Mouse (Mus musculus) urinary bladder, postnatal 25 days (tissue): ENCODE data around the gene Stx4a.
"Not testable (repeated sequence)": the region's sequence is repeated elsewhere in the genome, so short reads cannot be mapped to it uniquely, and the experiment has no call there.

Source experiments
- DNase-seq: peaks from one replicate; pipeline ENCODE4 v3.0.0; 2022; ENCODE audit warnings: low spot score

The Stx4a gene

GRCm38 (mm10) chr7:127867641-127868040 is 43.5 kb downstream of the Stx4a start:
- DNase-seq: no peak

DNA sequence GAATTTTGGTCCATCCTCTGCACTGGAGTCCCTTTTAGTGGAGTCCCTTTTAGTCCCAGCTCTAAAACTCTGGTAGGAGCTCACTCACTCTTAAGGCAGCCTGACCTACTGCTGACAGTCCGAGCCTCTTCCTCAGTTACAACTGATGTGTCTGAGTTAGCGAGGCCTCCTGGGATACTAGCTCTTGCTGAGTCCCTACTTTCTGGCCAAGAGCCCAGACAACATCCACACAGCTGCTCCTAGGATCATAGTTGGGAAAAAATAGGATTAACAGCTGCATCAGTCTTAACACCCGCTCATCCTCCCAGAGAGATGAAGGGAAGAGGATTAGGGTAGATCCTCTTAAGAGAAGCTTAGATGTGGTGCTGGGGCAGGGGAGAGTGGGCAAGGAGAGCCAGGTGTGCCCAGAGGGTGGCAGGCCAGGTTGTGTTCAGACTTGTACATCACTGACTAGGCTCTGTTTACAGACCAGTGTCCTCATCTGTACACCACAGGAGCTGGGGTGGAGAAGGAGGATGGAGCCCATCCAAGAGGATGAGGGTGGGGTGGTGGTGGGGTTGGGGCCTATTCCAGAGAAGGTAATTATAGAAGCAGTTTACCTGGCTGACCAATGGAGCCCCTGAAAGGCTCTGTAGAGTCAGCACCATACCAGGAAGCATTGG is 45.2 kb downstream of the Stx4a start:
- no peak for DNase-seq

DNA sequence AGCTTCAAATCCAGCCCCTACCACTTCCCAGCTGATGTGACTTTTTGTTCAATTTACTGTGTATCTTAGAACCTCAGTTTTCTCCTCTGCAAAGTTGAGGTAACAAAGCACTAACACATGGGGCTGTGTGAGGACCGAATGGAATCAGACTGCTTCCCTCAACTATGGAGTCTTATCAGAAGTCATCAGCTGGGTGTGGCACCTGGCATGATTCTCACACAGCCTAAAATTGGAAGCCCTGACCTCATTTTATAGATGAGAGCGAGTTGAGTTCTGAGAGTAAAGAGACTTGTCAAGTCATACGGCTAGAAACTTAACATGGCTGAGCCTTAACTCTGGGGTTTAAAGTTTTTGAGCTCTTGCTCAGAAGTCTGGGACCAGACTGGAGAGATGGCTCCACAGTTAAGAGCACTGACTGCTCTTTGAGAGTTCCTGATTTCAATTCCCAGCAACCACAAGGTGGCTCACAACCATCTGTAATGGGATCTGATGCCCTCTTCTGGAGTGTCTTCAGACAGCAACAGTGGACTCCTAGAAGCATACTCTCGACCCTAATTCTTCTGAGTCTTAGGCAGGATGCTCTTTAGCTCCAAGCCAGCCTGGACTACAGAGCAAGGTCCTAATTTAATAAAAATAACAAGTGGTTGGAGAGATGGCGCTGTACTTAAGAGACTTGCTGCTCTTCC is 46.2 kb downstream of the Stx4a start:
- no peak for DNase-seq

DNA sequence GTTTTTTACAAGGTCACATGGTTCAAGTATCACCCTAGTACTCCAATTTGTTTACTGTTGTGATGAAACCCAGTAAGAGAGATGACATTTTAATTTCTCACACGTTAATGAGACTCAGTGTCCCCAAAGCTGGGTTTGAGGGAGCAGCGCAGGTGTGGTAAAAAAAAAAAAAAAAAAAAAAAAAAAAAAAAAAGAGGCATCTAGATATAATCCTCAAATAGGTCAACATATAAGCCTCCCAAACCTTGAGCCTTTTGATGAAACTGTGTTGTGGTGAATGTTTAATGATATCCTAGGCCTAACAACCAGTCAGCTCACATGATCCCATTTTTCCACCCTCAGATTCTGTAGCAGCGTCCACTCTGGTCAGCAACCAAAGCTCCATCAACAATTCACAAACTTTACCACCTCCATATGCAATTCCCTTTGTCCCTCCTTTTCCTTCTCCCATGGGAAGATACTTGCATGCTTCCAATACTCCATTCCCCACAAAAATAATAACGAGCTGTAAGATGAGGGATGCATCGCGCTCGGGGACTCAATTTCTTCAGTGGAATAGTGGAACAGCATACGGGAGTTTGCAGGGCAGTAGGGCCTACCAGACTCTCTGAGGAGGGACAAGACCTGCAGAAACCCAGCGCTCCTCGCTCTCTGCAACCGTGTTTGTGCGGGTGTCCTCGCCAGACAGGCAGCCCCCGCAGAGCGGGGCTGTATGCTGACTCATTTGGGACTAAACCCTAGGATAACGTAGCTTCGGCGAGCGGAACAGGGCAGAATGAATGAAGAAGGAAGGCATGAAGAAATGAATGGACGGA is 50.9 kb downstream of the Stx4a start:
- DNase-seq: no peak

DNA sequence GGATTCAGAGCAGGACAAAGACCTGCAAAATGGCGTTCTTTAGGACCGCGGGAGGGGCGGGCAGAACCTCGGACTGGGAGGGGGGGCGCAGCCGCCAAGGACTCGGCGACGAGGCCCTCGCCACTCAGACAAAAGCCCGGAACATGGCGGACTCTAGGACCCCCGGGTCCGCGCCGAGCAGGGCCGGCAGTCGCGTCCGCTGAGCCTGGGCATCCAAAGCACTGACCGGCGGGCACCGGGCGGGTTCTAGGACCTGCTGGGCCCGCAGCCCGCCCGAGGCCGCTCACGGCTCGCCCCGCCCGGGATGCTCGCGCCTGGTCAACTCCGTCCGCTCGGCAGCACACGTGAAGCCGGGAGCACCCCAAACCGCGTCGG is 51.5 kb downstream of the Stx4a start:
- peak; percentile 80 for DNase-seq

GRCm38 (mm10) chr7:127876041-127876466 is 52.0 kb downstream of the Stx4a start, which contains the start of gene Zfp646:
Zfp646 (plus strand) TSS chr7:127876221.
- DNase-seq: peak; percentile 64

DNA sequence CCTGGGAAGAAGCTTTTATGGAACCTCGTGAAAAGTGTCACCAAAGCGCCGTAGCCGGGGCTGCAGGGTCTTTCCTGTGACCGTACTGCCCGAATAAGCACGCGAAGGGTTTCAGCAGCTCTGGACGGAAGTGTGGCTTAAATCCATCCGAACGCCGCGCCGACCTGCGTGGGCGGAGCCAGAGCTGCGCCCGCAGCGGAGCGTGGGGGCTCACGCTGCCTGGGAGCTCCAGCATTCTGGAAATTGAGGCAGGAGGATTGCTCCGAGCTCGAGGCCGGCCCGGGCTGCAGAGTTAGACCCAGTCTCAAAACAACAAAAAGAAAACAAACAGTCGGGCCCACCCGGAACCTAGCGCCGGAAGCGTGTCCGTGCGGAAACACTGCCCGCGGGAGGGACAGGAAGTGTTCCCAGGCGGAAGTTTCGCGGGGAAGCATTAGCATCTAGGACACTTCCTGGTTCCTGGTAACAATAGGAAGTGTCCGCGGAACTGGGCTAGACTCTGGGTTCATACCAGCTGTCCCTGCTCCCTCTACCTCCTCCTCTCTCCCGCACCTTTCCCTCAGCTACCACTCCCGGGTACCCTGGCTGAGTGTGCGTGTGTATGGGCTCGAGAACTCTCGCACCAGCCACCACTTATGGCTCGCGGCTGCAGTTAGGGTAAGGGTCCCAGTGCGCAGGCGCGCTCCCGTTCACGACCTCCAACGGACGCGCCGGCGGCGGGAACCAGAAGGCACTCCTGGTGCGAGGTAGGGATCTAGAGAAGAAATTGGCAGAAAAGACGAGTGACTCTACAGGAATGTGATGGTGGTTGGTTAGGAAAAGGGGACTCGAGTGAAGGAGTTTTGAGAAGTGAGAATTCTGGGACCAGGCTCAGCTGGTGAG is 52.6 kb downstream of the Stx4a start, which contains the start of gene Zfp668:
Zfp668 (minus strand) TSS at position 362 of the 882 bp plus-strand sequence.
- peak; percentile 88 for DNase-seq

DNA sequence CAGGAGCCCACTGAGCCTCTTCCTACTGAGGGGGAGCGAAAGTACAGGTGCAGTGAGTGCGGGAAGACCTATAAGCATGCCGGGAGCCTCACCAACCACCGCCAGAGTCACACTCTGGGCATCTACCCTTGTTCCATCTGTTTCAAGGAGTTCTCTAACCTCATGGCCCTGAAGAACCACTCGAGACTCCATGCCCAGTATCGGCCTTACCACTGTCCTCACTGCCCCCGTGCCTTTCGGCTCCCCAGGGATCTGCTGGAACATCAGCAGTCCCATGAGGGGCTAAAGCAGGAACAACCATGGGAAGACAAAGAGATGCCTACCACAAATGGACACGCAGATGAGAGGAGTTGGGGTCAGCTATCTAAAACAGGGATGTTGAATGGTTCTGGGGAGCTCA is 55.2 kb downstream of the Stx4a start:
- no peak for DNase-seq

DNA sequence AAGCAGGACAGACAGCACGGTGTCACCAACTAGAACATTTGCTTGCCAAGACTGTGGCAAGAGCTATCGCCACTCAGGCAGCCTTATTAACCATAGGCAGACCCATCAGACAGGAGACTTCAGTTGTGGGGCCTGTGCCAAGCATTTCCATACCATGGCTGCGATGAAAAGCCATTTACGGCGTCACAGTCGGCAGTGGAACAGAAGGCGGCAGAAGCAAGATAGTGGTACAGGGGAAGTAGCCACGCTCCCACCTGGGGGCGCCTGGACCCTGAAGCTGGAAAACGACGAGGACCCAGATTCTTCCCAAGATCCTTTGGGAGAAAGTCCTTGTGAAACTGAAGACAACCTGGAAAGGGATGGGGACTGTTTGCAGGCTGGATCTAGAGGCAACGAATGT is 56.3 kb downstream of the Stx4a start:
- no peak for DNase-seq

- DNase-seq: peak; percentile 51
Measured at GRCm38 (mm10) chr7:127885951-127886350, 61.9 kb downstream of the Stx4a start.

DNA sequence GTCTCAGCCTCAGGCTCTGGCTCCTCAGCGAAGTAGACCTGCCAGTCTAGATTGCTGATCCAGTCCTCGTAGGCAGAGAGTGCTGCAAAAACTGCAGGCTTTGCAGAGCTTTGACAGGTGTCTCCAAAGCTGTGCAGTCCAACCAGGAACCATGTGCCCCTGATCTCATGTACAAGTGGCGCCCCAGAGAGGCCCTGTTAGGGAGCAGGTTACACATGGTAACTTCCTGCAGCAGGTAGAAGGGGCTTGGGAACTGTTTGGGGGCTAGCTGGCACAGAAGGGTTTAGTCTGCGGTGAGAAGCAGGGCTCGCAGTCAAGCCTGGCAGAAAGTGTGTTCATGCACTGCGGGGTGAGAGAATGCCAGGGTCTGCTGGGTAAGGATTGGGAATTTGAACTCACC is 62.5 kb downstream of the Stx4a start:
- DNase-seq: no peak

DNA sequence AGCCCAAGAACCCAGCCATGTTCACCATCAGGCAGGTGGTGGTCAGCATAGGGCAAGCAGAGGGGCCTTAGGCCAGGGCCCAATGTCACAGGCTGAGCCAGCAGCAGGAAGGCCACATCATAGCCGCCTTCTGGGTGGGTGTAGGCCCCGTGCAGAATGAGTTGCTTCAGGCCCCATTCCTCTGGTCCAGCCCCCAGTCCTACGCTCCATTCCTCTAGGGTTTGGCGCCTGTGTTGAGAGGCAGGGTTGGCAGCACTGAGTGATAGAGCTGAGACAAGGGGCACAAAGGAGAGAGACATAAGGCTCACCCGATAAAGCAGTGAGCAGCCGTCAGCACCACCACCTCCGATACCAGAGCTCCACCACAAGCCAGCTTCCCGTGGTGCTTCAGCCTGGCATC is 63.1 kb downstream of the Stx4a start:
- DNase-seq: no peak

- no peak for DNase-seq
Measured at GRCm38 (mm10) chr7:127887781-127888180, 63.7 kb downstream of the Stx4a start.

GRCm38 (mm10) chr7:127888821-127889220 is 64.7 kb downstream of the Stx4a start:
- DNase-seq: no peak

DNA sequence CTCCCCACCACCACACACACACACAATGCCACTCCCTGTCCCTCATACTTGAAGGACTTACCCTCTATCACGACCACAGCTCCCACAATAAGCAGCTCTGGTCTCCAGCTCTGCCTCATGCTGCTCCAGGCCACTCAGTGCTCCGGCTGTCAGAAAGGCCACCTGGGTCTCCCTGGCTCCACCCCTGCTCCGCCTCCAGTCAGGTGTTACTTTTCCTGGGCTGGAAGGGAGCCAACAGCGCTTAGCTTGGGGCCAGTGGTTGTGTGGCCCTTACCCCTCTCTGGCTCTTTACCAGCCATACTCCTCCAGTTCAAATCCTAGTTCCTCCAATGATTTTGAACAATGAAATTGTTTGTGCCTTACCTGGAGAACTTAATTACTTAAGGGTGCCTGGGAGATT is 66.7 kb downstream of the Stx4a start, which contains the start of gene Prss53:
Prss53 (minus strand) TSS at position 173 of the 400 bp plus-strand sequence.
- DNase-seq: no peak

GRCm38 (mm10) chr7:127894480-127894879 is 70.4 kb downstream of the Stx4a start:
- DNase-seq: no peak

DNA sequence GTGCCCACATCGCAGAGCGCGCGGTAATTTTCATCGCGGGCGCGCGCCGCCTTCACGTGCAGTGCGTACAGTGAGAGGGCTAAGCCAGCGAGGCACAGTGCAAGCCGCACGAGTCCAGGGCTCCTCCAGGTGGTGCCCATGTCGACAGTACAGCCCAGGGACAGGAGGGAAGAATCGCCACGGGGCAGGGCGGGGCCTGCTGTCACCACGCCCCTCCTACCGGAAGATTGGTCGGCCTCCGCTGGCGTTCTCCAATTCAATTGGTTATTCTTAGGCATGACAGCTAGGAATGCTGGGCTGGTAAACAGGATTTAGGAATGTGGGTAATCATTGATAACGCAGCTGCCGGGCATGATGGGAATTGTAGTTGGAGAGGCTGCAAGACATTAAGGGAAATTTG is 71.3 kb downstream of the Stx4a start, which contains the start of the genes Gm21974 and Vkorc1:
Gm21974 (minus strand) TSS at position 13 of the 400 bp plus-strand sequence.
Vkorc1 (minus strand) TSS at position 176 of the 400 bp plus-strand sequence.
- peak; percentile 90 for DNase-seq

- DNase-seq: not testable (repeated sequence)
Measured at GRCm38 (mm10) chr7:127895891-127896290, 71.8 kb downstream of the Stx4a start.

- DNase-seq: peak; percentile 57
Measured at GRCm38 (mm10) chr7:127896384-127896783, 72.3 kb downstream of the Stx4a start.

DNA sequence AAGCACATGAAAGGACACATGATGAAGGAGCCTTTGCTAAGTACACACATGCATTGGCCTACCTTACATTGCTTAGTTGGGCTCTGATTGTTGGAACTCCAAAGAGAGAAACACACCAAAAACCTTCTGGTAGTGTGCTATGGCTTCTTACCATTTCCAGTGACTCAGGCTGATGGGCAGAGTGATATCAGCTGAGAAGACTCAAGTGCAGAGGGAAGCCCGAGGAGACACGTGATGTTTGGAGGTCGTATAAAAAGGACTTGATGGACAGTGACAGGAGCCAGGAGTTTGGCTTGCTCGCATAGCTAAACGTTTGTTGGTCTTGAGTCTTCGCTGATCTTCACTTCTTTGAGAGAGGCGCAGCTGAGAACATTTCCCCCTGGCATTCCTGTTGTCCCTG is 73.4 kb downstream of the Stx4a start:
- DNase-seq: no peak

GRCm38 (mm10) chr7:127898179-127898956 is 74.3 kb downstream of the Stx4a start:
- no peak for DNase-seq
